Mouse (Mus musculus) thymus, adult 2 months (tissue): ENCODE data around the gene Arhgap6. TPM values are rescaled to one million over a fixed set of nuclear protein-coding genes. Genes with fewer than 3 reads are reported as not detected.

Source experiments
- DNase-seq: peaks from one replicate; pipeline ENCODE4 v3.0.0; 2021
- H3K27ac ChIP-seq: fragments of 200-500 bp; 2 replicates; pipeline ENCODE4 v1.5.1; 2012; ENCODE audit warnings: low read length, control low read depth; ENCODE audit not compliant: control insufficient read depth, insufficient read depth
- H3K27me3 ChIP-seq: fragments of 200-500 bp; 2 replicates; pipeline ENCODE4 v1.6.1; 2012; ENCODE audit warnings: mild to moderate bottlenecking, low read length, moderate library complexity, mixed read lengths; ENCODE audit not compliant: control insufficient read depth, insufficient read depth
- H3K36me3 ChIP-seq: fragments of 200-500 bp; 2 replicates; pipeline ENCODE4 v1.6.1; 2012; ENCODE audit warnings: mild to moderate bottlenecking, low read length, moderate library complexity; ENCODE audit not compliant: control insufficient read depth, insufficient read depth
- H3K4me1 ChIP-seq: fragments of 200-500 bp; replicated peaks from 2 replicates; pipeline ENCODE4 v1.6.1; 2012; ENCODE audit warnings: low read length; ENCODE audit not compliant: control insufficient read depth, insufficient read depth
- H3K4me3 ChIP-seq: fragments of 200-500 bp; 2 replicates; pipeline ENCODE4 v1.5.1; 2012; ENCODE audit warnings: mild to moderate bottlenecking, low read length, control low read depth, moderate library complexity; ENCODE audit not compliant: control insufficient read depth, insufficient read depth
- CTCF ChIP-seq: fragments of 200-500 bp; IDR thresholded peaks from 2 replicates; pipeline ENCODE4 v1.5.1; 2012; ENCODE audit warnings: mild to moderate bottlenecking, control low read depth, low read length, moderate library complexity, borderline replicate concordance; ENCODE audit not compliant: control insufficient read depth, poor library complexity, insufficient read depth; ENCODE audit errors: extremely low read depth
- POLR2A ChIP-seq: fragments of 200-500 bp; IDR thresholded peaks from 2 replicates; pipeline ENCODE4 v1.6.1; 2012; ENCODE audit warnings: mild to moderate bottlenecking, low read length, control low read depth, moderate library complexity; ENCODE audit not compliant: control insufficient read depth, poor library complexity, insufficient read depth; ENCODE audit errors: extremely low read depth
- WGBS: fragments of 180-500 bp; shearing (Covaris S2); methylation state at CpG from one replicate; pipeline ENCODE4 v1.1.7; 2018; 5-methylcytosine and 5-hydroxymethylcytosine counted together
- polyA plus RNA-seq: library from polyadenylated mRNA; depleted of rRNA; stranded (reverse); fragments of >200 nt; gene quantifications from 2 replicates; pipeline ENCODE4 v1.2.3, GENCODE M21; 2012

The Arhgap6 gene
- polyA plus RNA-seq, 1 experiment: 0.46 TPM

- DNase-seq: no peak
- TF ChIP-seq CTCF (no peak), POLR2A (no peak)
- no peaks in the 10 kb centered on the region for H3K4me1 ChIP-seq
- H3K36me3 ChIP-seq: no peaks in the 10 kb centered on the region
- no peak overlapping the region for H3K27ac ChIP-seq
- WGBS: 95% methylated on average over 4 of the region's 4 CpGs
- no peak overlapping the region for H3K4me3 ChIP-seq
- no peaks in the 10 kb centered on the region for H3K27me3 ChIP-seq
Measured at GRCm38 (mm10) chrX:168943217-168943616, 148.3 kb downstream of the Arhgap6 start.

GRCm38 (mm10) chrX:168975444-168975843 is 180.5 kb downstream of the Arhgap6 start:
- DNase-seq: no peak
- no peak overlapping the region for H3K27ac ChIP-seq
- TF ChIP-seq CTCF: no peak
- TF ChIP-seq POLR2A: no peak
- no peaks in the 10 kb centered on the region for H3K4me1 ChIP-seq
- H3K4me3 ChIP-seq: no peak overlapping the region
- no peaks in the 10 kb centered on the region for H3K36me3 ChIP-seq
- no peaks in the 10 kb centered on the region for H3K27me3 ChIP-seq
- 91% methylated on average over 1 of the region's 1 CpGs for WGBS

- 49% methylated on average over 3 of the region's 3 CpGs for WGBS
- H3K36me3 ChIP-seq: no peaks in the 10 kb centered on the region
- TF ChIP-seq POLR2A: no peak
- TF ChIP-seq CTCF: no peak
- no peak overlapping the region for H3K27ac ChIP-seq
- H3K27me3 ChIP-seq: no peaks in the 10 kb centered on the region
- DNase-seq: no peak
- no peaks in the 10 kb centered on the region for H3K4me1 ChIP-seq
- no peak overlapping the region for H3K4me3 ChIP-seq
Measured at GRCm38 (mm10) chrX:168977776-168978175, 182.9 kb downstream of the Arhgap6 start.

GRCm38 (mm10) chrX:168980370-168980769 is 185.5 kb downstream of the Arhgap6 start:
- TF ChIP-seq POLR2A (no peak), CTCF (no peak)
- Histone ChIP-seq H3K27ac (no peak overlapping the region), H3K4me3 (no peak overlapping the region), H3K27me3 (no peaks in the 10 kb centered on the region), H3K36me3 (no peaks in the 10 kb centered on the region), H3K4me1 (no peaks in the 10 kb centered on the region)
- DNase-seq: no peak
- 74% methylated on average over 2 of the region's 2 CpGs for WGBS

- WGBS: 83% methylated on average over 1 of the region's 1 CpGs
- Histone ChIP-seq H3K27me3 (no peaks in the 10 kb centered on the region), H3K4me3 (no peak overlapping the region), H3K4me1 (no peaks in the 10 kb centered on the region), H3K27ac (no peak overlapping the region), H3K36me3 (no peaks in the 10 kb centered on the region)
- no peak for DNase-seq
- TF ChIP-seq POLR2A: no peak
- TF ChIP-seq CTCF: no peak
Measured at GRCm38 (mm10) chrX:169007066-169007465, 212.2 kb downstream of the Arhgap6 start.

GRCm38 (mm10) chrX:169012701-169013100 is 217.8 kb downstream of the Arhgap6 start:
- DNase-seq: no peak
- Histone ChIP-seq H3K27me3 (no peaks in the 10 kb centered on the region), H3K4me1 (no peaks in the 10 kb centered on the region), H3K4me3 (no peak overlapping the region), H3K36me3 (no peaks in the 10 kb centered on the region), H3K27ac (no peak overlapping the region)
- TF ChIP-seq CTCF: no peak
- TF ChIP-seq POLR2A: no peak

GRCm38 (mm10) chrX:169034390-169034789 is 239.5 kb downstream of the Arhgap6 start:
- WGBS: 69% methylated on average over 1 of the region's 1 CpGs
- H3K27ac ChIP-seq: no peak overlapping the region
- no peaks in the 10 kb centered on the region for H3K36me3 ChIP-seq
- no peak for DNase-seq
- peaks cover 2% of the 10 kb centered on the region for H3K4me1 ChIP-seq
- no peaks in the 10 kb centered on the region for H3K27me3 ChIP-seq
- no peak overlapping the region for H3K4me3 ChIP-seq
- TF ChIP-seq POLR2A: no peak
- no peak for TF ChIP-seq CTCF
